Mouse (Mus musculus) limb, embryonic 11.5 days (tissue): ENCODE results near the gene Kank1. TPM values are rescaled to one million over a fixed set of nuclear protein-coding genes. Genes with fewer than 3 reads are reported as not detected.

ENCODE experiments used
- ATAC-seq: fragments of 200-750 bp; cut with Nextera tagmentation; 2 replicates; pipeline ENCODE4 v1.8.0; 2017; ENCODE audit warnings: low read depth; ENCODE audit not compliant: insufficient number of reproducible peaks, low FRiP score, low TSS enrichment
- DNase-seq: peaks from one replicate; pipeline ENCODE4 v3.0.0-alpha.2; 2015; ENCODE audit warnings: low spot score
- H3K27ac ChIP-seq: fragments of 300-500 bp; sonication (generic); replicated peaks from 2 replicates; pipeline ENCODE4 v1.5.1; 2014; ENCODE audit warnings: low read depth, mild to moderate bottlenecking, low read length
- H3K27me3 ChIP-seq: fragments of 300-500 bp; sonication (generic); 2 replicates; pipeline ENCODE4 v1.6.1; 2014; ENCODE audit warnings: mild to moderate bottlenecking, low read length, mixed read lengths; ENCODE audit not compliant: control insufficient read depth, insufficient read depth
- H3K36me3 ChIP-seq: fragments of 300-500 bp; sonication (generic); 2 replicates; pipeline ENCODE4 v1.6.1; 2014; ENCODE audit warnings: mild to moderate bottlenecking, low read length, moderate library complexity, mixed read lengths; ENCODE audit not compliant: control insufficient read depth, insufficient read depth
- H3K4me1 ChIP-seq: fragments of 300-500 bp; sonication (generic); 2 replicates; pipeline ENCODE4 v1.6.1; 2014; ENCODE audit warnings: low read length, mixed read lengths; ENCODE audit not compliant: control insufficient read depth, insufficient read depth
- H3K4me2 ChIP-seq: fragments of 300-500 bp; sonication (generic); 2 replicates; pipeline ENCODE4 v1.6.1; 2014; ENCODE audit warnings: low read depth, mild to moderate bottlenecking, moderate library complexity; ENCODE audit not compliant: severe bottlenecking
- H3K4me3 ChIP-seq: fragments of 300-500 bp; sonication (generic); 2 replicates; pipeline ENCODE4 v1.5.1; 2014; ENCODE audit warnings: low read depth, low read length
- H3K9ac ChIP-seq: fragments of 300-500 bp; sonication (generic); 2 replicates; pipeline ENCODE4 v1.6.1; 2014; ENCODE audit warnings: mild to moderate bottlenecking, low read length
- H3K9me3 ChIP-seq: fragments of 300-500 bp; sonication (generic); 2 replicates; pipeline ENCODE4 v1.6.1; 2016; ENCODE audit warnings: low read length; ENCODE audit not compliant: control insufficient read depth
- WGBS: fragments of 180-500 bp; shearing (Covaris S2); extraction: QIAGEN DNeasy Blood & Tissue Kit; methylation state at CpG from one replicate; pipeline ENCODE4 v1.1.7; 2014; 5-methylcytosine and 5-hydroxymethylcytosine counted together
- polyA plus RNA-seq: library from polyadenylated mRNA; unstranded; fragments of >200 nt; fragmentation: Nextera tagmentation; extraction: Ambion mirVana; gene quantifications from 2 replicates; pipeline ENCODE4 v1.2.1, GENCODE M21; 2014

Gene Kank1
- polyA plus RNA-seq = 39.2 and 41.7 TPM in 2 replicates

DNA sequence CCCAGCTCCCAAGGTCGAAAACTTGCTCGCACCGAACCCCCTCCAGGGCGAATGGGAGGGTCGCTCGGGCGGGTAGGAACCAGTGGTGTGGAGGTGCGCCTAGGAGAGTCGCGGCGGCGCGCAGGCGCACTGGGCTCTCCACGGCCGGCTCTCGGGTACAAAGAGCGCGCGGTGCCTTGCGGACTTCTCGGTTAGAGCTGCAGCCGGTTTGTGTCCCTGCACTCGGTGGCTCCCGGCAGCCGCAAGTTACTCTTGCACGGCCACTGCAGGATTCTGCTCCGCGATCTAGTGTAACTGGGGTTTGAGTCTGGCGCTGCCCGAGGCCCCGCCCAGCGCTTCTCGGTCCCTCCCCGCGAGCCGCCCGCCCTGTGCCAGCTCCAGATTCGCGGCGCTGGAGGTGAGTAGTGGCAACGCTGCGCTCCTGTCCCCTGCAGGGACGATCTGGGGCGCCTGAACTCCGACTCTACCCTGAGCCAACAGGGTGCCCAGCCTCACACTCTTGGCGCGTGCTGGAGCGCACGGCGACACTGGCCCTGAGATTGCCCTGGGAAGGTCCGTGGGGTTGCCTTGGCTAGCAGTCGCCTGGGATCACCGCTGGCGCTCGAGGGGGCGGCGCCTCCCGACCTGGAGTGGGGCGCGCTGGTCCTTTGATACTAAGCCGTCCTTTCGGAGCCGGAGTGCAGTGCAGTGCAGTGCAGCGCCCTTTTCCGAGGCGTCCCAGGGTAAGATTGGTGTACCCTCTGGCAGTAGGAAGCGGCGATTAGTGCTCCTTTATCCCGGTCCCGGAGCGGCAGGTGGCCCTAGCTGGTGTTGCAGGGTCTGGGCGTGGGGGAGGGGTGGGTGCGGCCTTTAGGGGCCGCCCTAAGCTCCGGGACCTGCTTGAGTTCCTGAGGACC is at the start of gene Kank1:
Gene Kank1 (plus strand): TSS at position 380 of the 896 bp plus-strand sequence.
- ATAC-seq (peak; percentile 91), DNase-seq (peak; percentile 86)
- H3K27ac ChIP-seq = 0 out of 2 replicates have a peak within 1 kb of the TSS, but pooled peaks have one; percentile 26
- peaks cover 6% of the 10 kb centered on the region; the same call in 1 of the 2 replicates for H3K27me3 ChIP-seq
- H3K4me3 ChIP-seq = peak within 1 kb of the TSS; percentile 68
- H3K4me2 ChIP-seq = peak within 1 kb of the TSS; percentile 97
- peak within 1 kb of the TSS; percentile 67 for H3K9ac ChIP-seq
- no peaks in the 10 kb centered on the region for H3K9me3 ChIP-seq
- no peaks in the 10 kb centered on the region for H3K4me1 ChIP-seq
- WGBS = under 1% methylated on average over 75 of the region's 76 CpGs
- no peaks in the 10 kb centered on the region; the same call in 1 of the 2 replicates for H3K36me3 ChIP-seq

DNA sequence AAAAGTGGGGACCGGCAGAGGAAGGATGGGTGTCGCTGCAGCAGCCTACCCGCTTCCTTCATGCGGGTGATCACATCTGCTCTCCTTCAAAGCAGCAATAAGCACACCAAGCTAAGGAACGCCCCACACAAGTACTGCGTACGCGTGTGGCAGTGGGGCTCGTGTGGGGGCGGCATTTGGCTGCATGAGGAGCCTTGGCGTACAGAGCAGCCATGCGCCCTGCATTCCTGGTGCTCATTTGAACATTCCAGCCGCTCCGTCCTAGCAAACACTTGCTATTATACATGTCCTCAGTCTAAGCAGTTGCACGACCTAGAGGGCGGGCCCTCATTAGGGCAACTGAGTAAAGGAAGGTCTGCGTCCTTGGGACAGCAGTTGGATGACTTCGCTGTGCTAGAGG is 49.1 kb upstream of the Kank1 start:
- Histone ChIP-seq H3K27ac (no peak overlapping the region), H3K4me2 (no peak overlapping the region)

DNA sequence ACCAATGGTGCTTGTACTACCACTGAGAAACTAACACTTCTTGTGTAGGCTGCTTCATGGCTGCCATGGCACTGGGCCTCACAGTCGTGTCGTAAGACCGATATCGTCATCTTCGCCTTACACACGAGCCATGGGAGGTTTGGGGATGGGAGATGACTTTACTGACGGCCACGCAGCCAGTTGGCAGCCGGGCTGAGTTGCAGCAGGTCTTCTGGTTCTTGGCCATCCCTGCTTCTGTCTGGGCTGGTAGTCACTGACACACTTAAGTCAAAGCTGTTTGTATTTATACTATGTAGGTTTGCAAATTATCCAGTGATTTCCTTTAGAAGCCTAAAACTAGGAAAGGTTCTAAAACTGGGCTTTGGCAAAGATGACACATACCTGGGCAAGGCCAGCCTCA is 43.0 kb upstream of the Kank1 start:
- Histone ChIP-seq H3K4me2 (no peak overlapping the region), H3K4me3 (no peak overlapping the region), H3K4me1 (no peaks in the 10 kb centered on the region), H3K36me3 (no peaks in the 10 kb centered on the region), H3K9ac (no peak overlapping the region), H3K9me3 (no peaks in the 10 kb centered on the region), H3K27me3 (no peaks in the 10 kb centered on the region), H3K27ac (no peak overlapping the region)
- no peak for DNase-seq
- WGBS = 95% methylated on average over 9 of the region's 9 CpGs
- ATAC-seq = no peak

More for the DNA sequence above, 49.1 kb upstream of the Kank1 start:
- no peak for DNase-seq
- Histone ChIP-seq H3K36me3 (no peaks in the 10 kb centered on the region), H3K27me3 (no peaks in the 10 kb centered on the region), H3K4me1 (no peaks in the 10 kb centered on the region), H3K9ac (no peak overlapping the region), H3K4me3 (no peak overlapping the region), H3K9me3 (no peaks in the 10 kb centered on the region)
- 78% methylated on average over 18 of the region's 18 CpGs for WGBS
- no peak for ATAC-seq

DNA sequence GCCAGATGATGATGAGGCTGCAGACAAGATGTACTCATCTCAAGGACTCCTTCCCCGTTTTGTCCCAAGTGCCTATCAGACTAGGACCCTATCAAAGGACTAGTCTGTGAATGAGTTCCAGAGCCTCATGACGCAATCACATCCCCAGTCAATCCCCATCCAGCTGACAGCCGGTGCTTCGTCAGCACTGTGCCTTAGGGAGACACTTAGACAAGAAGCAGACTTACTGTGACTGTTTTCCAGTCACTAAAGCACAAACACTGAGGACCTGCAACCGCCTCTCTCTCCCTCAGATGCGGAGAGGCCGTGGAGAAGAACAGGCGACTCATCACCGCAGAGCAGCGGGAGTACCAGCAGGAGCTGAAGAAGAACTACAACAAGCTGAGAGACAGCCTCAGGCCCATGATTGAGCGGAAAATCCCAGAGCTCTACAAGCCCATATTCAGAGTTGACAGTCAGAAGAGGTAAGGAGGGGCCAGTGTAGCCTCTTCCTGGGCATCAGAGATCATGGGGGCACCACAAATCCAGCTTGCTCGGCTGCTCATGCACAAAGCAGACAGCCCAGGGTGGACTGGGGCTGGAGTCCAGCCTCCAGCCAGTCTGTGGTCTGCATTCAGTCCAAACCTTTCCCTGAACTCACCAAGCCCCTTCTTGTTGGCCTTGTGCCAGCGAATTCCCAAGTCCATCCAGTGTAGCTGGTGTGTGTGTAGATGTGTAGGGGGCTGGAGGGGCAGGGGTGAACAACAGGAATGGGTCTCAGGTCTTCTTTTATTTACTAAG is 36.5 kb upstream of the Kank1 start:
- Histone ChIP-seq H3K27ac (no peak overlapping the region), H3K27me3 (no peaks in the 10 kb centered on the region), H3K4me2 (no peak overlapping the region), H3K9ac (no peak overlapping the region), H3K36me3 (no peaks in the 10 kb centered on the region), H3K4me3 (no peak overlapping the region), H3K9me3 (no peaks in the 10 kb centered on the region), H3K4me1 (peaks cover 8% of the 10 kb centered on the region; the same call in 1 of the 2 replicates)
- WGBS = 86% methylated on average over 13 of the region's 13 CpGs
- ATAC-seq = 0 out of 2 replicates have a peak, but pooled peaks have one; percentile 31
- DNase-seq = peak; percentile 25

DNA sequence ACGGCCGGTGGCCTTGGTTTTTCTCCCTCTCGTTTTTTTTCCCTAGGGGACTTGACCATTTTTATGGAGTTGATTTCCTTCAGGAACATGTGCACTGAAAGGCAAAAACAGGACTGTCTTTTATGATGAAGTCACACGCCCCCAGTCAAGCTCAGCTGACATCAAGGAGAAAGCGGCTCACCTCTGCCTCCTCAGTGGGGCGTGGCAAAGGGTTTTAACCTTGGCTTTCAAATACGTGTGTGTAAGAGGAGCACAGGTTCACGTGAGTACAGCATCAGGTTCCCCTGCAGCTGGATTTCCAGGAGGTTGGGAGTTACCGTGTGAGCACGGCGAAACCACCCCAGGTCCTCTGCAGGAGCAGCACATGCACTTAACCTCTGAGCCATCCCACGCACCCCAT is 33.7 kb upstream of the Kank1 start:
- H3K27ac ChIP-seq = no peak overlapping the region
- peaks cover 8% of the 10 kb centered on the region; the same call in 1 of the 2 replicates for H3K4me1 ChIP-seq
- H3K4me2 ChIP-seq = no peak overlapping the region
- ATAC-seq (no peak), DNase-seq (no peak)
- H3K4me3 ChIP-seq = no peak overlapping the region
- no peaks in the 10 kb centered on the region for H3K27me3 ChIP-seq
- 71% methylated on average over 12 of the region's 12 CpGs for WGBS
- no peaks in the 10 kb centered on the region for H3K9me3 ChIP-seq
- no peak overlapping the region for H3K9ac ChIP-seq
- no peaks in the 10 kb centered on the region for H3K36me3 ChIP-seq

DNA sequence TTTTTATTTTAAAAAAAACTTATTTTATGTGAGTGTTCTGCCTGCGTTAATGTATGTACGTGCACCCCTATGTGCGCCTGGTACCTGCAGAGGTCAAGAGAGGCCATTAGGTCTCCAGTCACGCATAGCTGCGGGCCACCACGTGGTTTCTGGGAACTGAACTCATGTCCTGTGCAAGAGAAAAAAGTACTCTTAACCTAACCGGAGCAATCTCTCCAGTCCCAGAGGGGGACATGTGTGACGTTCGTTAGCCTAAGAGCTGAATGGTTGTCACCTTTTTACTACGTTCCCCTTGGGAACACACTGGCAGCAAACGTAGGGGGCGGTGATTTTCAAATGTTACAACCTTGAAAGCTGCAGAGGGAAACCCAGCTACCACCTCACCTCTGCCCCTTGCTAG is 29.8 kb upstream of the Kank1 start:
- Histone ChIP-seq H3K27me3 (no peaks in the 10 kb centered on the region), H3K4me2 (no peak overlapping the region), H3K4me3 (no peak overlapping the region), H3K27ac (no peak overlapping the region), H3K9ac (no peak overlapping the region), H3K4me1 (peaks cover 5% of the 10 kb centered on the region; the same call in 1 of the 2 replicates), H3K9me3 (no peaks in the 10 kb centered on the region), H3K36me3 (no peaks in the 10 kb centered on the region)
- no peak for ATAC-seq
- DNase-seq = no peak
- WGBS = 56% methylated on average over 12 of the region's 12 CpGs

DNA sequence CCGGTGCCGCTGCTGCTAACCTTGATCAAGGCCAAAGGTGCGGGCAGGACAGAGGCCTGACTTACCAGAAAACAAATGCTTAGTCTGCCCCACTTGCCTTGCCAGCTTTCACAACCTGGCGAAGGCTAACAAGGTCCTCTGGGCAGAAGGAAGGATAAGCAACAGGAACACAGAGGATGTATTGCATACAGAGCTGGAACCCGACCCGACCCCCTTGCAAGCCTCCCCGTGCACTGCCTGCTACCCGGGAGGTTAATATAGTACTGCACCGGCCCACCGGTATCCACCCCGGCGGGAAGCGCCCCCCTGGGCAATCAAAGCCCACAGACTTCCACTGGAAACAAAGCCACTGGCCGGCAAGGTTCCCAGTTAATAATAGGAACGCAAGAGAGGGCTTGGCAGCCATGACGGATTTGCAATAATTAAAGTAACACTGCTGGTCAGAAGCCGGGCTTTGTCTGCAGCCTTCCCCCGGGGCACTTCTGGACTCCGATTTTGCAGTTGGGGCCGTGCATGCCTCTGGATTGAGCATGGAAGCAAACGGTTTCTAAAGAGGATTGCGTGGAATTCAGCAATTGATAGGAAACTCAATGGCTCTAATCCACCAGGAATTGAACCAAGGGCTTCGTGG is 28.9 kb upstream of the Kank1 start:
- peak overlapping the region; percentile 29; the same call in 1 of the 2 replicates for H3K4me2 ChIP-seq
- H3K36me3 ChIP-seq = no peaks in the 10 kb centered on the region
- peak; percentile 56 for DNase-seq
- no peaks in the 10 kb centered on the region for H3K9me3 ChIP-seq
- H3K4me1 ChIP-seq = peaks cover 5% of the 10 kb centered on the region; the same call in 1 of the 2 replicates
- no peak for ATAC-seq
- H3K27ac ChIP-seq = no peak overlapping the region
- peak overlapping the region; percentile 32; the same call in 1 of the 2 replicates for H3K9ac ChIP-seq
- 21% methylated on average over 23 of the region's 23 CpGs for WGBS
- no peak overlapping the region for H3K4me3 ChIP-seq
- H3K27me3 ChIP-seq = no peaks in the 10 kb centered on the region

DNA sequence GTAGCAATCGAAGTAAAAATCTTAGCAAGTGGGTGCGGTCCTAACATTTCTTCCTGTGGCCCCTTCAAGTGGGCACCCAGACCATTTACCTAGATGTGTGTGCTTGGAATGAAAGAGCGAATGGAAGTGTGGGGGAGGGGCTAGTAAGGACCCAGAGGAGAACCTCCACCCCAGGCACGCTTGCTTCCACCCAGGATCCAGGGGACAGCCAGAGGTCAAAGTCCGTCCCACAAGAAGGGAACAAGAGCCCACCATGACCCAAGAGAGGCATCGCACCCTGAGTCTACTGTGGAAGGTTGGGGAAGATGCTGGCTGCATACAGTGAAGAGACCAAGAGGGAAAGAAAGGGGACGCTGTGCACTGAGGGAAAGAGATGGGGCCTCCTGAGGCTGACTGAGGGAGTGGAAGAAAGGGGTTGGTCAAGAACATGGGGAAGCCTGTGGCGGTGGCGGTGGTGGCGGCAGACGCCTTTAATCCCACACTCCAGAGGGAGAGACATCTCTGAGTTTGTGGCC is 28.1 kb upstream of the Kank1 start:
- no peak overlapping the region for H3K27ac ChIP-seq
- ATAC-seq (no peak), DNase-seq (no peak)
- no peaks in the 10 kb centered on the region for H3K27me3 ChIP-seq
- H3K4me2 ChIP-seq = no peak overlapping the region
- H3K9me3 ChIP-seq = no peaks in the 10 kb centered on the region
- WGBS = 76% methylated on average over 11 of the region's 11 CpGs
- no peak overlapping the region for H3K4me3 ChIP-seq
- peaks cover 5% of the 10 kb centered on the region; the same call in 1 of the 2 replicates for H3K4me1 ChIP-seq
- no peaks in the 10 kb centered on the region for H3K36me3 ChIP-seq
- no peak overlapping the region for H3K9ac ChIP-seq
